Mouse (Mus musculus) skeletal muscle tissue, postnatal 0 days (tissue): Measurements from ENCODE around the gene Zfp729a. TPM values are rescaled to one million over a fixed set of nuclear protein-coding genes. Genes with fewer than 3 reads are reported as not detected.

Source experiments
- polyA plus RNA-seq: library from polyadenylated mRNA; unstranded; fragments of >200 nt; fragmentation: Nextera tagmentation; extraction: Ambion mirVana; gene quantifications from 2 replicates; pipeline ENCODE4 v1.2.1, GENCODE M21; 2015

Gene Zfp729a
- 0.93 and 1.6 TPM in 2 replicates for polyA plus RNA-seq

DNA sequence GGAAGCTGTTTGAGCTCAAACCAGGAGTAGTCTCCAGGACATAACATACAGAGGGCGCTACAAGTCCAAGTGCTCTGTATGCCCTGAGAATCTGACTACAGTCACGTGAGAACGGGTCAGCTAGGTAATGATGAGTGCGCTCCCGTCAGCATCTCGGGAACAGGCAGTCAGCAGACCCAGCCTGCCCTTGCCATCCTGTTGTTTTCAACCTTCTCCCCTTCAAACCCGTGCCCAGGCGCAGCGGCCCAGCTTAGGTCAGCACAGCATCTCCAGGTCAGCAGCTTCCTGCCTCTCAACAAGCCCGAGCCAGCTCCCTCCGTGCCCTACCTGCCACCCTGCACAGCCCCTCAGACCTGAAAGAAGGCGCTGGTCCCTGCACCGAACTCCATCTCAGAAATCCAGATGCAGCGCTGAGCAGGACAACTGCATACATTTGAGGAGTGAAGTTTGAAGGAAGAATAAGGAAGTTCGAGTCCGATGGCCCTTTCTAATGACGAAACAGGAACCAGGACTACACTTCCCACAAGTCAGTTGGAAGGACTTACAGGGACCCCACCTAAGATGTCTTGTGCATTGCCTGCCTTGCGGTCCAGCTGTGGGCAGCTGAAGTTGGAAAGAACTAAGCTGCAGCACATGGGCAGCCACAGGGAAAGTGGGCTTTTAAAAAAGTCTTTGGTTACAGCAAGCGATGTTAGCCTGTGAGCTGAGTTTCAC is at the start of gene Zfp729a, which contains the start of gene Gm49345:
Gene Zfp729a, minus strand, starts transcription at position 498 of the 714 bp plus-strand sequence.
Gene Gm49345, minus strand, starts transcription at position 476 of the 714 bp plus-strand sequence.

DNA sequence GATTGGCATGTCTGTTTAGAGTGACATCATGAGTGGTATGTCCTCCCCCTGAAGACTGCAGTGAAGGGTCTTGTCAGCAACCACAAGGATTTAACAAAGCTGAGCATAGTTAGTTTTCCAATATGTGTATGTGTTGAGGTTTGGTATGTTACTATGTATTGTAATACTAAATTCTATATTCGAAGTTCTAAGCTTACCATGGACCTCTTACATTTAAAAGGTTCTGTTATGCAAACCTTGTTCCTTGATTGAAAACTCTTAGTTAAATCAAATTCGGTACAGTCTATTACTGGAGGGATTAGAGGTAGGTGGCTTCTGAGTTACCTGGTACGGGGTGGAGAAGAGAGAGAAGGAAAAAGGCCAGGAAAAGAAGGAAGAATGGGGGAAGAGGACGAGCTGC is 49.4 kb upstream of the Zfp729a start, which contains the start of gene Zfp738:
Gene Zfp738, minus strand, starts transcription at position 101 of the 400 bp plus-strand sequence.

DNA sequence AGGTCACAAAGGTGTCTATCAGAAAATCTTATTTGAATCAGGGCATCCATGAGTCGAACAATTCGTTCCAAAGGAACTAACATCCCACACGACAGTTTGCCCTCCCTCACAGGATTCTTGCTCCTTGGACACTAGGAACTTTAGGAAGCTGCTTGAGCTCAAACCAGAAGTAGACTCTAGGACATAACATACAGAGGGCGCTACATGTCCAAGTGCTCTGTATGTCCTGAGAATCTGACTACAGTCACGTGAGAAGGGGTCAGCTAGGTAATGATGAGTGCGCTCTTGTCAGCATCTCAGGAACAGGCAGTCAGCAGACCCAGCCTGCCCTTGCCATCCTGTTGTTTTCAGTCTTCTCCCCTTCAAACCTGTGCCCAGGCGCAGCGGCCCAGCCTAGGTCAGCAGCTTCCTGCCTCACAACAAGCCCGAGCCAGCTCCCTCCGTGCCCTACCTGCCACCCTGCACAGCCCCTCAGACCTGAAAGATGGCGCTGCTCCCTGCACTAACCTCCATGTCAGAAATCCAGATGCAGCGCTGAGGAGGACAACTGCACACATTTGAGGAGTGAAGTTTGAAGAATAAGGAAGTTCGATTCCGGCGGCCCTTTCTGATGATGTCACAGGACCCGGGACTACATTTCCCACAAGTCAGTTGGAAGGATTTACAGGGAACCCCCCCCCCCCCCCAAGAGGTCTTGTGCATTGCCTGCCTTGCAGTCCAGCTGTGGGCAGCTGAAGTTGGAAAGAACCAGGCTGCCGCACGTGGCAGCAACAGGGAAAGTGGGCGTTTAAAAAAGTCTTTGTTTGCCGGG is 28.3 kb downstream of the Zfp729a start, which contains the start of gene Zfp729b:
Gene Zfp729b, minus strand, starts transcription at position 642 of the 811 bp plus-strand sequence.

Other genes with a start within 250 kb of the Zfp729a start
- 1.6 and 3.1 TPM in 2 replicates for gene Zfp429, start 238.0 kb downstream of the Zfp729a start, polyA plus RNA-seq
- 0.06 and 0.13 TPM in 2 replicates for gene Zfp459, start 216.4 kb downstream of the Zfp729a start, polyA plus RNA-seq
- gene Zfp874a, start 186.2 kb downstream of the Zfp729a start, polyA plus RNA-seq = 3.9 and 5.3 TPM in 2 replicates
- 1.8 and 2.6 TPM in 2 replicates for gene Zfp874b, start 153.5 kb downstream of the Zfp729a start, polyA plus RNA-seq
- 4.0 and 4.8 TPM in 2 replicates for gene Zfp58, start 137.2 kb downstream of the Zfp729a start, polyA plus RNA-seq
- gene Gm26965, start 111.6 kb downstream of the Zfp729a start, polyA plus RNA-seq = not detected in 2 replicates
- gene Zfp87, start 111.6 kb downstream of the Zfp729a start, polyA plus RNA-seq = 11.6 and 13.0 TPM in 2 replicates
- 2.9 and 3.0 TPM in 2 replicates for gene Zfp748, start 84.0 kb downstream of the Zfp729a start, polyA plus RNA-seq
- 1.2 and 1.8 TPM in 2 replicates for gene Zfp729b, start 28.1 kb downstream of the Zfp729a start, polyA plus RNA-seq
- 0.22 TPM in 1 of 2 replicates, not detected in the other for gene Gm49345, start within 50 bp of the Zfp729a start, polyA plus RNA-seq
- gene Zfp738, start 49.3 kb upstream of the Zfp729a start, polyA plus RNA-seq = 4.7 and 4.8 TPM in 2 replicates
- gene Zfp65, start 91.4 kb upstream of the Zfp729a start, polyA plus RNA-seq = 2.2 and 2.5 TPM in 2 replicates
- 2.6 and 2.7 TPM in 2 replicates for gene Zfp85, start 117.4 kb upstream of the Zfp729a start, polyA plus RNA-seq
- 0.38 and 0.51 TPM in 2 replicates for gene Zfp493, start 141.9 kb upstream of the Zfp729a start, polyA plus RNA-seq
- 2.9 and 3.1 TPM in 2 replicates for gene Zfp273, start 175.9 kb upstream of the Zfp729a start, polyA plus RNA-seq
- gene Gm10037, start 193.3 kb upstream of the Zfp729a start, polyA plus RNA-seq = 0.73 and 1.3 TPM in 2 replicates
- not detected in 2 replicates for gene BC048507, start 225.5 kb upstream of the Zfp729a start, polyA plus RNA-seq